Mouse (Mus musculus): ENCODE data around the gene Ccl27a.

GRCm38 (mm10) chr4:41760288-41760721 is 13.7 kb downstream of the Ccl27a start:
- peak; percentile 55; the same call in 1 of the 2 replicates for TF ChIP-seq POLR2A (IDR thresholded peaks at IDR 0.05; ENCODE audit: control insufficient read depth, low read depth, low read length)
- no peak for TF ChIP-seq CTCF (IDR thresholded peaks at IDR 0.05; ENCODE audit: control insufficient read depth, insufficient read depth, insufficient replicate concordance, low read depth, low read length)
